Mouse (Mus musculus) megakaryocyte, adult 5-6 weeks (primary cell): Measurements from ENCODE around the gene Scand1. TPM values are rescaled to one million over a fixed set of nuclear protein-coding genes. Genes with fewer than 3 reads are reported as not detected.

Source experiments
- ATAC-seq: 2 replicates; pipeline ENCODE4 v1.8.0; 2016; ENCODE audit warnings: mild to moderate bottlenecking, inconsistent platforms; ENCODE audit not compliant: poor library complexity, severe bottlenecking
- total RNA-seq, 2 experiments: library from RNA; stranded (forward) in 1 of 2; stranded (reverse) in 1 of 2; fragments of 153-499, 151-499 nt in 1 of 2; fragments of 221-1000, 200-1000 nt in 1 of 2; gene quantifications; 2 replicates each; pipeline versions ENCODE4 v1.2.3 to v1.2.4; 2015 to 2017

Scand1 gene
- 5.8 and 11.9 TPM in 2 replicates for total RNA-seq (2015)
- total RNA-seq (2017) = 8.7 and 11.8 TPM in 2 replicates

GRCm38 (mm10) chr2:156312297-156312897 lies at the start of gene Scand1, which contains the start of gene Cnbd2:
Scand1 (minus strand) TSS chr2:156312704.
Cnbd2 (plus strand) TSS chr2:156312299.
- peak; percentile 87 for ATAC-seq

- no peak for ATAC-seq
Measured at GRCm38 (mm10) chr2:156356031-156356430, 43.5 kb upstream of the Scand1 start.

- ATAC-seq = no peak
Measured at GRCm38 (mm10) chr2:156353265-156353692, 40.8 kb upstream of the Scand1 start.

GRCm38 (mm10) chr2:156352413-156353165 lies 40.1 kb upstream of the Scand1 start:
- ATAC-seq = peak; percentile 43; the same call in 1 of the 2 replicates

GRCm38 (mm10) chr2:156351243-156351642 lies 38.7 kb upstream of the Scand1 start:
- no peak for ATAC-seq

GRCm38 (mm10) chr2:156349286-156349848 lies 36.9 kb upstream of the Scand1 start:
- ATAC-seq = no peak

GRCm38 (mm10) chr2:156348812-156349211 lies 36.3 kb upstream of the Scand1 start:
- ATAC-seq = no peak

GRCm38 (mm10) chr2:156344775-156345532 lies 32.5 kb upstream of the Scand1 start:
- peak; percentile 56 for ATAC-seq

GRCm38 (mm10) chr2:156340078-156340477 lies 27.6 kb upstream of the Scand1 start:
- no peak for ATAC-seq

GRCm38 (mm10) chr2:156331446-156331965 lies 19.0 kb upstream of the Scand1 start:
- ATAC-seq = no peak

GRCm38 (mm10) chr2:156330681-156331080 lies 18.2 kb upstream of the Scand1 start:
- peak; percentile 54 for ATAC-seq

- ATAC-seq = peak; percentile 57
Measured at GRCm38 (mm10) chr2:156324681-156325080, 12.2 kb upstream of the Scand1 start.

GRCm38 (mm10) chr2:156324116-156324588 lies 11.6 kb upstream of the Scand1 start:
- ATAC-seq = peak; percentile 94

GRCm38 (mm10) chr2:156321538-156321937 lies 9.0 kb upstream of the Scand1 start:
- no peak for ATAC-seq

- peak; percentile 45; the same call in 1 of the 2 replicates for ATAC-seq
Measured at GRCm38 (mm10) chr2:156318491-156318890, 6.0 kb upstream of the Scand1 start.

GRCm38 (mm10) chr2:156314811-156315210 lies 2.3 kb upstream of the Scand1 start:
- no peak for ATAC-seq

- ATAC-seq = no peak
Measured at GRCm38 (mm10) chr2:156313153-156313552, 649 bp upstream of the Scand1 start.

- peak; percentile 63 for ATAC-seq
Measured at GRCm38 (mm10) chr2:156311841-156312291, 638 bp downstream of the Scand1 start.

GRCm38 (mm10) chr2:156311441-156311840 lies 1.1 kb downstream of the Scand1 start:
- ATAC-seq = no peak

- no peak for ATAC-seq
Measured at GRCm38 (mm10) chr2:156310945-156311344, 1.6 kb downstream of the Scand1 start.
